ENCODE assay signal across 8 mouse cellular contexts in genomic region chr17:35434836-35435235, GRCm38 (mm10). TPM values are rescaled to one million over a fixed set of nuclear protein-coding genes. Genes with fewer than 3 reads are reported as not detected.
DNase-seq lines count a peak whose midpoint lies in the region; ATAC-seq and TF ChIP-seq lines count a peak whose summit lies in the region.
"Not testable (repeated sequence)": the region's sequence is repeated elsewhere in the genome, so short reads cannot be mapped to it uniquely, and the experiment has no call there.
"Had no signal": no experiment of that assay in that cellular context is flagged by ENCODE, and none has a peak within 500 bp of the region (broad histone marks: within the 10 kb centered on the region; RNA-seq: fewer than 3 reads in every experiment).

No protein-coding gene starts in this region.

- H3K4me1 ChIP-seq in ES-E14 (ENCODE audit: control insufficient read depth in 2 of 2, insufficient read depth in 2 of 2, low read length in 2 of 2, poor library complexity in 1 of 2); forebrain, postnatal 0 days (ENCODE audit: insufficient read depth); intestine, embryonic 14.5 days (replicated peaks; ENCODE audit: control insufficient read depth, insufficient read depth, low read length); liver, adult 2 months (ENCODE audit: control insufficient read depth, insufficient read depth, low read length); midbrain, postnatal 0 days (ENCODE audit: insufficient read depth, low read length): not testable (repeated sequence)

- not testable (repeated sequence) for H3K36me3 ChIP-seq in ES-E14 (ENCODE audit: control insufficient read depth, insufficient read depth, low read length, poor library complexity, severe bottlenecking); forebrain, postnatal 0 days (ENCODE audit: insufficient read depth); intestine, embryonic 14.5 days (ENCODE audit: control insufficient read depth, insufficient read depth, low read length); liver, adult 2 months (ENCODE audit: control insufficient read depth, insufficient read depth, low read length); midbrain, postnatal 0 days (ENCODE audit: insufficient read depth, low read length); splenic B cell, adult 2 months (ENCODE audit: control insufficient read depth, insufficient read depth, low read length, poor library complexity, severe bottlenecking)

- not testable (repeated sequence) for H3K79me2 ChIP-seq in liver, adult 2 months (ENCODE audit: control insufficient read depth, insufficient read depth, low read length)

- not testable (repeated sequence) for H3K27me3 ChIP-seq in forebrain, postnatal 0 days (ENCODE audit: insufficient read depth, low read length); intestine, embryonic 14.5 days (replicated peaks; ENCODE audit: control insufficient read depth, insufficient read depth, low read length); liver, adult 2 months (ENCODE audit: control insufficient read depth, insufficient read depth, low read length); midbrain, postnatal 0 days (ENCODE audit: insufficient read depth, low read length); splenic B cell, adult 2 months (ENCODE audit: control insufficient read depth, insufficient read depth, low read length, poor library complexity, severe bottlenecking)

- WGBS in forebrain, postnatal 0 days, result 7% methylated on average over 8 of the region's 8 CpGs
- WGBS in intestine, embryonic 14.5 days, result 11% methylated on average over 8 of the region's 8 CpGs
- WGBS in liver, adult 2 months, result 20% methylated on average over 8 of the region's 8 CpGs
- 10% methylated on average over 8 of the region's 8 CpGs for WGBS in midbrain, postnatal 0 days

- not testable (repeated sequence) for TF ChIP-seq POLR2A in liver, adult 2 months (IDR thresholded peaks at IDR 0.05; ENCODE audit: extremely low read depth, insufficient read depth, low read length)

- H3K4me2 ChIP-seq in forebrain, postnatal 0 days (ENCODE audit: low read depth); intestine, embryonic 14.5 days (ENCODE audit: low read length); midbrain, postnatal 0 days (ENCODE audit: low read depth, low read length, poor library complexity, severe bottlenecking): not testable (repeated sequence)

- H3K9ac ChIP-seq in ES-E14 (ENCODE audit: insufficient read depth, low read depth, low read length, poor library complexity, severe bottlenecking); forebrain, postnatal 0 days; intestine, embryonic 14.5 days (ENCODE audit: low read length); liver, adult 2 months (ENCODE audit: low read depth, low read length); midbrain, postnatal 0 days (replicated peaks; ENCODE audit: low read length, poor library complexity, severe bottlenecking): not testable (repeated sequence)

- in situ Hi-C loops in ES-E14 (cut with MboI; ENCODE audit: low sequenced_read_pairs in 2 of 2, unreplicated experiment in 2 of 2), result not testable (repeated sequence)

- TF ChIP-seq CTCF in forebrain, postnatal 0 days (IDR thresholded peaks at IDR 0.05; ENCODE audit: low read depth), result peak; percentile 78
- peak; percentile 60 for TF ChIP-seq CTCF in liver, adult 2 months (IDR thresholded peaks at IDR 0.05; ENCODE audit: low read depth, low read length)
- peak; percentile 78 for TF ChIP-seq CTCF in midbrain, postnatal 0 days (IDR thresholded peaks at IDR 0.05)

- H3K9me3 ChIP-seq in ES-E14 (ENCODE audit: control insufficient read depth, insufficient read depth, low read depth, low read length); forebrain, postnatal 0 days (ENCODE audit: low read length); intestine, embryonic 14.5 days (ENCODE audit: control insufficient read depth, low read length); midbrain, postnatal 0 days (ENCODE audit: low read length): not testable (repeated sequence)

- not testable (repeated sequence) for H3K4me3 ChIP-seq in ES-E14 (ENCODE audit: insufficient read depth in 1 of 2, low read depth in 1 of 2, low read length in 2 of 2, poor library complexity in 1 of 2, severe bottlenecking in 1 of 2); forebrain, postnatal 0 days (ENCODE audit: low read depth, low read length); intestine, embryonic 14.5 days (ENCODE audit: low read depth, low read length); liver, adult 2 months (ENCODE audit: insufficient read depth, low read depth, low read length); midbrain, postnatal 0 days (ENCODE audit: low read depth, low read length)

- H3K27ac ChIP-seq in ES-E14 (ENCODE audit: insufficient read depth, low read depth, low read length, poor library complexity, severe bottlenecking); forebrain, postnatal 0 days (ENCODE audit: low read depth, low read length); intestine, embryonic 14.5 days (ENCODE audit: low read depth); liver, adult 2 months (replicated peaks; ENCODE audit: insufficient read depth, low read depth, low read length); midbrain, postnatal 0 days (ENCODE audit: low read depth, low read length): not testable (repeated sequence)

- peak; percentile 89 for DNase-seq in ES-E14 (ENCODE audit: low read depth, low spot score)
- peak; percentile 69 to 77 for DNase-seq in cerebellum, postnatal 10 days
- DNase-seq in forebrain, postnatal 0 days, result peak; percentile 59
- peak; percentile 84 for DNase-seq in intestine, embryonic 14.5 days (ENCODE audit: low spot score)
- not testable (repeated sequence) for DNase-seq in liver, adult 2 months (ENCODE audit: extremely low read depth, low read depth, low spot score)
- peak; percentile 19 for DNase-seq in midbrain, postnatal 0 days (ENCODE audit: low spot score)
- DNase-seq in splenic B cell, adult 2 months (ENCODE audit: low read depth, low spot score), result peak; percentile 82

- not testable (repeated sequence) for ATAC-seq in forebrain, postnatal 0 days; intestine, embryonic 14.5 days (replicated peaks; ENCODE audit: low FRiP score, low TSS enrichment, low read depth); midbrain, postnatal 0 days (ENCODE audit: low FRiP score)

RNA-seq across cellular contexts. Expression of gene H2-Q7, which starts 4.1 kb away (rescaled TPM):
- total RNA-seq in ES-E14 (2012; rRNA removed), result 2.1 and 4.8 TPM in 2 replicates
- total RNA-seq in forebrain, postnatal 0 days (2014; rRNA removed), result 1.7 and 2.4 TPM in 2 replicates
- 1.6 and 3.2 TPM in 2 replicates for polyA plus RNA-seq in forebrain, postnatal 0 days (2015; fragmentation: Nextera tagmentation; extraction: Ambion mirVana)
- 8.1 and 9.0 TPM in 2 replicates for polyA plus RNA-seq in intestine, embryonic 14.5 days (2014; fragmentation: Nextera tagmentation; extraction: Ambion mirVana)
- total RNA-seq in liver, adult 2 months (2014; rRNA removed), result 40.7 and 56.7 TPM in 2 replicates
- 58.1 and 212 TPM in 2 replicates for polyA plus RNA-seq in liver, adult 2 months (2012; rRNA removed)
- total RNA-seq in midbrain, postnatal 0 days (2014; rRNA removed), result 1.6 and 3.3 TPM in 2 replicates
- 3.5 and 4.2 TPM in 2 replicates for polyA plus RNA-seq in midbrain, postnatal 0 days (2015; fragmentation: Nextera tagmentation; extraction: Ambion mirVana)

RNA-seq across cellular contexts. Expression of gene H2-Q6, which starts 10.2 kb away (rescaled TPM):
- 0.94 and 2.3 TPM in 2 replicates for total RNA-seq in ES-E14 (2012; rRNA removed)
- total RNA-seq in forebrain, postnatal 0 days (2014; rRNA removed), result 0.15 and 0.43 TPM in 2 replicates
- 0.47 and 0.80 TPM in 2 replicates for polyA plus RNA-seq in forebrain, postnatal 0 days (2015; fragmentation: Nextera tagmentation; extraction: Ambion mirVana)
- 2.0 and 2.1 TPM in 2 replicates for polyA plus RNA-seq in intestine, embryonic 14.5 days (2014; fragmentation: Nextera tagmentation; extraction: Ambion mirVana)
- 11.4 and 13.2 TPM in 2 replicates for total RNA-seq in liver, adult 2 months (2014; rRNA removed)
- polyA plus RNA-seq in liver, adult 2 months (2012; rRNA removed), result 18.2 and 40.0 TPM in 2 replicates
- 0.11 and 0.52 TPM in 2 replicates for total RNA-seq in midbrain, postnatal 0 days (2014; rRNA removed)
- 1.8 TPM in 2 replicates for polyA plus RNA-seq in midbrain, postnatal 0 days (2015; fragmentation: Nextera tagmentation; extraction: Ambion mirVana)
- total RNA-seq: layer of hippocampus, postnatal 10 days had no signal

RNA-seq across cellular contexts. Expression of gene H2-Q10, which starts 35.1 kb away (rescaled TPM):
- total RNA-seq in ES-E14 (2012; rRNA removed), result 2.1 and 3.1 TPM in 2 replicates
- total RNA-seq in forebrain, postnatal 0 days (2014; rRNA removed), result 0.46 and 1.2 TPM in 2 replicates
- 0.29 and 0.40 TPM in 2 replicates for polyA plus RNA-seq in forebrain, postnatal 0 days (2015; fragmentation: Nextera tagmentation; extraction: Ambion mirVana)
- polyA plus RNA-seq in intestine, embryonic 14.5 days (2014; fragmentation: Nextera tagmentation; extraction: Ambion mirVana), result 6.3 and 10.0 TPM in 2 replicates
- 1,696 and 1,845 TPM in 2 replicates for total RNA-seq in liver, adult 2 months (2014; rRNA removed)
- 3,073 and 3,421 TPM in 2 replicates for polyA plus RNA-seq in liver, adult 2 months (2012; rRNA removed)
- total RNA-seq in midbrain, postnatal 0 days (2014; rRNA removed), result 0.42 TPM in 1 of 2 replicates, not detected in the other
- polyA plus RNA-seq in midbrain, postnatal 0 days (2015; fragmentation: Nextera tagmentation; extraction: Ambion mirVana), result 0.47 and 0.62 TPM in 2 replicates

RNA-seq across cellular contexts. Expression of gene H2-Q4, which starts 55.4 kb away (rescaled TPM):
- total RNA-seq in ES-E14 (2012; rRNA removed), result 9.1 and 19.9 TPM in 2 replicates
- 3.2 and 5.1 TPM in 2 replicates for total RNA-seq in forebrain, postnatal 0 days (2014; rRNA removed)
- 0.84 and 1.3 TPM in 2 replicates for polyA plus RNA-seq in forebrain, postnatal 0 days (2015; fragmentation: Nextera tagmentation; extraction: Ambion mirVana)
- 2.5 and 4.4 TPM in 2 replicates for polyA plus RNA-seq in intestine, embryonic 14.5 days (2014; fragmentation: Nextera tagmentation; extraction: Ambion mirVana)
- total RNA-seq in liver, adult 2 months (2014; rRNA removed), result 31.5 and 32.7 TPM in 2 replicates
- polyA plus RNA-seq in liver, adult 2 months (2012; rRNA removed), result 36.2 and 61.8 TPM in 2 replicates
- 1.4 and 4.0 TPM in 2 replicates for total RNA-seq in midbrain, postnatal 0 days (2014; rRNA removed)
- polyA plus RNA-seq in midbrain, postnatal 0 days (2015; fragmentation: Nextera tagmentation; extraction: Ambion mirVana), result 0.79 and 1.0 TPM in 2 replicates

Comparison
In these comparisons a context has a peak if more than half of its experiments do, and no peak if none do; other contexts are left out.
1. RNA of gene H2-Q10, which starts 35.1 kb away (total RNA-seq): 1,696 to 1,845 TPM in liver, adult 2 months; 2.1 to 3.1 TPM in ES-E14, 0.46 to 1.2 TPM in forebrain, postnatal 0 days and 0.42 TPM in midbrain, postnatal 0 days; every median in the first group is over 100 times any median in the second.
2. Peak in every context shown above with its lines, with median percentiles within 50 percentile points of each other: CTCF ChIP-seq.